Mouse (Mus musculus): ENCODE measurements around the gene H2-Q2. TPM values are rescaled to one million over a fixed set of nuclear protein-coding genes. Genes with fewer than 3 reads are reported as not detected.
"Not testable (repeated sequence)": the region's sequence is repeated elsewhere in the genome, so short reads cannot be mapped to it uniquely, and the experiment has no call there.

H2-Q2 gene
- polyA plus RNA-seq (2012; rRNA removed) (0.57 and 0.82 TPM in 2 replicates), polyA plus RNA-seq (2014; fragmentation: Nextera tagmentation; extraction: Ambion mirVana) (1.8 and 1.9 TPM in 2 replicates)

GRCm38 (mm10) chr17:35342071-35342671 lies at the start of gene H2-Q2:
Gene H2-Q2 (plus strand): TSS chr17:35342242.
- TF ChIP-seq CTCF (IDR thresholded peaks at IDR 0.05; ENCODE audit: low read depth) (no peak), EP300 (IDR thresholded peaks at IDR 0.05; ENCODE audit: low read depth) (no peak)
- Histone ChIP-seq H3K4me1 (replicated peaks; ENCODE audit: control insufficient read depth in 2 of 2, insufficient read depth in 2 of 2, low read length in 1 of 2) (no peaks in the 10 kb centered on the region), H3K36me3 (replicated peaks; ENCODE audit: control insufficient read depth, insufficient read depth, low read depth) (no peaks in the 10 kb centered on the region), H3K9me3 (ENCODE audit: control insufficient read depth, low read length) (no peaks in the 10 kb centered on the region), H3K27ac (no peak within 1 kb of the TSS), H3K27me3 (ENCODE audit: control insufficient read depth, insufficient read depth, low read length) (peaks cover 22% of the 10 kb centered on the region), H3K4me2 (ENCODE audit: low read depth) (peak within 1 kb of the TSS; percentile 41), H3K9ac (replicated peaks) (no peak within 1 kb of the TSS), H3K4me3 (ENCODE audit: insufficient read depth in 1 of 2, low read depth in 2 of 2, low read length in 2 of 2) (peak within 1 kb of the TSS; percentile 38 to 43)
- 2% methylated on average over 39 of the region's 40 CpGs for WGBS (ENCODE audit: insufficient replicate concordance)
- ATAC-seq (ENCODE audit: insufficient read depth) (no peak), DNase-seq (ENCODE audit: low read depth in 3 of 3, low spot score in 3 of 3) (no peak)

GRCm38 (mm10) chr17:35295796-35296195 lies 46.2 kb upstream of the H2-Q2 start:
- H3K36me3 ChIP-seq (replicated peaks; ENCODE audit: control insufficient read depth, insufficient read depth, low read depth); H3K4me3 ChIP-seq (ENCODE audit: insufficient read depth in 1 of 2, low read depth in 2 of 2, low read length in 2 of 2); DNase-seq (ENCODE audit: low read depth in 3 of 3, low spot score in 3 of 3); H3K27me3 ChIP-seq (ENCODE audit: control insufficient read depth, insufficient read depth, low read length); H3K4me1 ChIP-seq (replicated peaks; ENCODE audit: control insufficient read depth in 2 of 2, insufficient read depth in 2 of 2, low read length in 1 of 2); H3K4me2 ChIP-seq (ENCODE audit: low read depth); H3K27ac ChIP-seq; H3K9ac ChIP-seq (replicated peaks); H3K9me3 ChIP-seq (ENCODE audit: control insufficient read depth, low read length); ATAC-seq (ENCODE audit: insufficient read depth): not testable (repeated sequence)
- peak; percentile 86 for TF ChIP-seq CTCF (IDR thresholded peaks at IDR 0.05; ENCODE audit: low read depth)
- 2% methylated on average over 5 of the region's 5 CpGs for WGBS (ENCODE audit: insufficient replicate concordance)

- H3K4me3 ChIP-seq (ENCODE audit: insufficient read depth in 1 of 2, low read depth in 2 of 2, low read length in 2 of 2); H3K4me1 ChIP-seq (replicated peaks; ENCODE audit: control insufficient read depth in 2 of 2, insufficient read depth in 2 of 2, low read length in 1 of 2); H3K27me3 ChIP-seq (ENCODE audit: control insufficient read depth, insufficient read depth, low read length); DNase-seq (ENCODE audit: low read depth in 3 of 3, low spot score in 3 of 3); ATAC-seq (ENCODE audit: insufficient read depth); H3K9ac ChIP-seq (replicated peaks); H3K4me2 ChIP-seq (ENCODE audit: low read depth); H3K9me3 ChIP-seq (ENCODE audit: control insufficient read depth, low read length); H3K27ac ChIP-seq; H3K36me3 ChIP-seq (replicated peaks; ENCODE audit: control insufficient read depth, insufficient read depth, low read depth): not testable (repeated sequence)
- peak; percentile 51 for TF ChIP-seq CTCF (IDR thresholded peaks at IDR 0.05; ENCODE audit: low read depth)
- WGBS (ENCODE audit: insufficient replicate concordance), result 66% methylated on average over 7 of the region's 7 CpGs
Measured at GRCm38 (mm10) chr17:35300261-35300945, 41.6 kb upstream of the H2-Q2 start.

GRCm38 (mm10) chr17:35301645-35302258 lies 40.3 kb upstream of the H2-Q2 start:
- Histone ChIP-seq H3K27me3 (ENCODE audit: control insufficient read depth, insufficient read depth, low read length) (no peaks in the 10 kb centered on the region), H3K9ac (replicated peaks) (no peak overlapping the region), H3K4me3 (ENCODE audit: insufficient read depth in 1 of 2, low read depth in 2 of 2, low read length in 2 of 2) (no peak overlapping the region), H3K4me2 (ENCODE audit: low read depth) (no peak overlapping the region), H3K9me3 (ENCODE audit: control insufficient read depth, low read length) (no peaks in the 10 kb centered on the region), H3K36me3 (replicated peaks; ENCODE audit: control insufficient read depth, insufficient read depth, low read depth) (no peaks in the 10 kb centered on the region), H3K27ac (no peak overlapping the region), H3K4me1 (replicated peaks; ENCODE audit: control insufficient read depth in 2 of 2, insufficient read depth in 2 of 2, low read length in 1 of 2) (peaks cover 0 to 3% of the 10 kb centered on the region in 2 experiments; a peak in 2 of 4 replicates)
- TF ChIP-seq CTCF (IDR thresholded peaks at IDR 0.05; ENCODE audit: low read depth) (peak; percentile 96), EP300 (IDR thresholded peaks at IDR 0.05; ENCODE audit: low read depth) (no peak)
- ATAC-seq (ENCODE audit: insufficient read depth) (no peak), DNase-seq (ENCODE audit: low read depth in 3 of 3, low spot score in 3 of 3) (peak; percentile 28 to 52 (median 37))
- 18% methylated on average over 13 of the region's 13 CpGs for WGBS (ENCODE audit: insufficient replicate concordance)

GRCm38 (mm10) chr17:35303271-35303670 lies 38.8 kb upstream of the H2-Q2 start:
- H3K27ac ChIP-seq, result no peak overlapping the region
- no peaks in the 10 kb centered on the region for H3K36me3 ChIP-seq (replicated peaks; ENCODE audit: control insufficient read depth, insufficient read depth, low read depth)
- ATAC-seq (ENCODE audit: insufficient read depth) (no peak), DNase-seq (ENCODE audit: low read depth in 3 of 3, low spot score in 3 of 3) (no peak)
- no peak overlapping the region for H3K4me3 ChIP-seq (ENCODE audit: insufficient read depth in 1 of 2, low read depth in 2 of 2, low read length in 2 of 2)
- WGBS (ENCODE audit: insufficient replicate concordance), result 38% methylated on average over 2 of the region's 2 CpGs
- no peak for TF ChIP-seq EP300 (IDR thresholded peaks at IDR 0.05; ENCODE audit: low read depth)
- TF ChIP-seq CTCF (IDR thresholded peaks at IDR 0.05; ENCODE audit: low read depth), result no peak
- H3K4me2 ChIP-seq (ENCODE audit: low read depth), result no peak overlapping the region
- H3K27me3 ChIP-seq (ENCODE audit: control insufficient read depth, insufficient read depth, low read length), result no peaks in the 10 kb centered on the region
- H3K9me3 ChIP-seq (ENCODE audit: control insufficient read depth, low read length), result no peaks in the 10 kb centered on the region
- no peak overlapping the region for H3K9ac ChIP-seq (replicated peaks)
- H3K4me1 ChIP-seq (replicated peaks; ENCODE audit: control insufficient read depth in 2 of 2, insufficient read depth in 2 of 2, low read length in 1 of 2), result peaks cover 0 to 3% of the 10 kb centered on the region in 2 experiments; a peak in 2 of 4 replicates
